Mouse (Mus musculus): ENCODE data around the gene 9930104L06Rik. TPM values are rescaled to one million over a fixed set of nuclear protein-coding genes. Genes with fewer than 3 reads are reported as not detected.

9930104L06Rik gene
- polyA plus RNA-seq, 1 experiment from 2014 or later = 8.4 TPM

Other genes with a start within 250 kb of the 9930104L06Rik start
- gene Utp11, start 243.4 kb upstream of the 9930104L06Rik start, polyA plus RNA-seq (2018) = 32.1 to 58.7 TPM (median 57.7 TPM) in 3 replicates
- 24.2 to 70.3 TPM (median 28.8 TPM) in 3 replicates for gene Fhl3, start 236.3 kb upstream of the 9930104L06Rik start, polyA plus RNA-seq (2018)
- 38.3 to 63.8 TPM (median 62.7 TPM) in 3 replicates for gene Sf3a3, start 222.3 kb upstream of the 9930104L06Rik start, polyA plus RNA-seq (2018)
- gene Inpp5b, start 195.2 kb upstream of the 9930104L06Rik start, polyA plus RNA-seq (2018) = 20.2 to 23.6 TPM (median 22.9 TPM) in 3 replicates
- gene Mtf1, start 134.9 kb upstream of the 9930104L06Rik start, polyA plus RNA-seq (2018) = 12.8 to 14.1 TPM (median 13.2 TPM) in 3 replicates
- gene Yrdc, start 86.4 kb upstream of the 9930104L06Rik start, polyA plus RNA-seq (2018) = 12.5 to 25.5 TPM (median 17.8 TPM) in 3 replicates
- 2.6 to 13.3 TPM (median 13.0 TPM) in 3 replicates for gene 1110065P20Rik, start 85.9 kb upstream of the 9930104L06Rik start, polyA plus RNA-seq (2018)
- gene Maneal, start 74.9 kb upstream of the 9930104L06Rik start, polyA plus RNA-seq (2018) = 0.18 to 0.49 TPM (median 0.26 TPM) in 3 replicates
- not detected in 3 replicates for gene Epha10, start 56.1 kb upstream of the 9930104L06Rik start, polyA plus RNA-seq (2018)
- 4.8 to 19.0 TPM (median 15.7 TPM) in 3 replicates for gene Cdca8, start 2.3 kb downstream of the 9930104L06Rik start, polyA plus RNA-seq (2018)
- not detected in 3 replicates for gene Rspo1, start 49.4 kb downstream of the 9930104L06Rik start, polyA plus RNA-seq (2018)
- 26.3 to 51.8 TPM (median 39.8 TPM) in 3 replicates for gene Gnl2, start 79.5 kb downstream of the 9930104L06Rik start, polyA plus RNA-seq (2018)
- 0.09 TPM in 1 of 3 replicates, not detected in the others for gene Dnali1, start 128.7 kb downstream of the 9930104L06Rik start, polyA plus RNA-seq (2018)
- gene Snip1, start 129.6 kb downstream of the 9930104L06Rik start, polyA plus RNA-seq (2018) = 15.9 to 19.4 TPM (median 15.9 TPM) in 3 replicates
- gene Meaf6, start 148.1 kb downstream of the 9930104L06Rik start, polyA plus RNA-seq (2018) = 18.5 to 49.2 TPM (median 35.8 TPM) in 3 replicates
- 6.2 to 14.2 TPM (median 8.5 TPM) in 3 replicates for gene Zc3h12a, start 190.8 kb downstream of the 9930104L06Rik start, polyA plus RNA-seq (2018)